Mouse (Mus musculus) heart, adult 2 months (tissue): ENCODE results near the gene Sass6.

ENCODE experiments used
- CTCF ChIP-seq: fragments of 200-600 bp; IDR thresholded peaks from 2 replicates; pipeline ENCODE4 v1.8.1; 2022; ENCODE audit warnings: antibody characterized with exemption, mild to moderate bottlenecking, moderate library complexity
- POLR2A ChIP-seq: fragments of 200-500 bp; IDR thresholded peaks from 2 replicates; pipeline ENCODE4 v1.6.1; 2011; ENCODE audit warnings: mild to moderate bottlenecking, low read depth, low read length, control low read depth; ENCODE audit not compliant: insufficient read depth

- TF ChIP-seq CTCF (no peak), POLR2A (no peak)
Measured at GRCm38 (mm10) chr3:116599705-116600104, 4.9 kb downstream of the Sass6 start.
